Mouse (Mus musculus) gastrocnemius, adult 18-20 months (tissue): ENCODE results near the gene Olfr669. TPM values are rescaled to one million over a fixed set of nuclear protein-coding genes. Genes with fewer than 3 reads are reported as not detected.
"Not testable (repeated sequence)": the region's sequence is repeated elsewhere in the genome, so short reads cannot be mapped to it uniquely, and the experiment has no call there.

Source experiments
- DNase-seq: peaks from one replicate; pipeline ENCODE4 v3.0.0; 2021; ENCODE audit warnings: low spot score
- long read RNA-seq, 2 experiments: library from polyadenylated mRNA; stranded (forward); transcript quantifications; one replicate each; pipeline ENCODE4 v2.0.0; 2021
- total RNA-seq, 2 experiments: library from RNA; stranded (reverse); gene quantifications; 2 replicates each; pipeline ENCODE4 v1.2.3; 2021

The Olfr669 gene
- total RNA-seq, result not detected
- long read RNA-seq, experiment 1, result 0 reads
- long read RNA-seq, experiment 2, result 0 reads

DNA sequence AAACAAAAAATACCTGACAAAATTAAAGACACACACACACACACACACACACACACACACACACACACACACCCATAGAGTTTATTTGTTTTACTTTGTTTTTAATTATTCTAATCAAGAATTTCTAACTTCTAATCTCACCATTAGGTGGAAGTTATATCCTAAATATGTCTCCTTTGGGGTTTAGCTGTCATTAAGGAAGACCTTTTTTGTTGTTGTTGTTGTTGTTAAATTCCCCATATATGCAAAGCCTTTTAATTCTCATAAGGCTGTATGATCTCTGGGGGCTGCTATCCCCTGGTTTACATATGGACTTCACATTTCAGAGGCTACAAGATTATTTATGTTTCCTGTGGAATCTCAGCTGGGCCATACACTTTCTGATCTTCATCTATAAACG is at the start of gene Olfr669:
Gene Olfr669, plus strand, starts transcription at position 301 of the 400 bp plus-strand sequence.
- no peak for DNase-seq

- DNase-seq, result no peak
Measured at GRCm38 (mm10) chr7:104895852-104896251, 38.2 kb upstream of the Olfr669 start, which contains the start of gene Olfr666. TSS of gene Olfr666 (minus strand) at chr7:104895952.

- DNase-seq, result no peak
Measured at GRCm38 (mm10) chr7:104921382-104921781, 12.7 kb upstream of the Olfr669 start, which contains the start of gene Olfr667. TSS of gene Olfr667 (minus strand) at chr7:104921482.

DNA sequence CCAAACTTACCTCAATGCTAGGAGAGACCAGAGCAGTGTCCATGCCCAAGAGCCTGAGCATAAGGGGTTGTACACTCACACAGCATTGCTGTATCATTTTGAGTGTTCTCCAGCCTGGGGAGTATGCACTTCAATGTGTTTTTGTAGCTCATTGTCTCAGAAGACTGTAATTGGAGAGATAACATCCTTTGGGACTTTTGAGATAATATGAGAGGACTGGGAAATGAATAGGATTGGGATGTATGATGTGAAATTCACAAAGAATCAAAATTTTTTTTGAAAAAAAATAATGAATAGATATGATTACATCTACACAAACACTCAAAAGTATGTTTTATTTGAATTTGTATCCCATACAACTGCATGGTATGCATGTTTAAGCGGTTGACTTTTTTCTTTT is 6.1 kb upstream of the Olfr669 start, which contains the start of gene Olfr668:
Gene Olfr668, minus strand, starts transcription at position 101 of the 400 bp plus-strand sequence.
- DNase-seq, result no peak

- not testable (repeated sequence) for DNase-seq
Measured at GRCm38 (mm10) chr7:104950234-104950633, 16.2 kb downstream of the Olfr669 start.

DNA sequence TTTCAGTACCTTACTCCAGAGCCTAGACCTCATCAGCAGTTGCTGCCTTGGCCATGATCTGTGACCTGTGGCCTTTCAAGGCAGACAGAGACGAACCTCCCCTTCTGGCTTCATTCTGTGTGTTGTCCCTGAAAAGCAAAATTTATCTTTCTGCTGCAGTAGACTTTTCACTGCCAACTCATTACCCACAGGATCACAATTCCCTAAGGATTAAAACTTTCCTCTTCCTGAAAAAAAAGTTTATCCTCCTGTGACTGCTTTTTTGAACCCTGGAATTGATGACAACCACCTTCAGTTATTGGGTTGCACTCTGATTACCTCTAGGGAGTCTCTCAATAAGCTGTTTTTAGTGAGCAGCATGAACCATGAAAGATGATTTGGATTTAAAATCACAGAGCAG is 28.5 kb downstream of the Olfr669 start, which contains the start of gene Olfr670:
Gene Olfr670, minus strand, starts transcription at position 101 of the 400 bp plus-strand sequence.
- no peak for DNase-seq

- DNase-seq, result not testable (repeated sequence)
Measured at GRCm38 (mm10) chr7:104972507-104972906, 38.5 kb downstream of the Olfr669 start.

- DNase-seq, result no peak
Measured at GRCm38 (mm10) chr7:104979026-104979425, 45.0 kb downstream of the Olfr669 start, which contains the start of gene Olfr671. TSS of gene Olfr671 (minus strand) at chr7:104979126.

Other genes starting within 250 kb of the Olfr669 start
- not detected for gene Olfr661, start 247.7 kb upstream of the Olfr669 start, total RNA-seq
- gene Usp17le, start 156.8 kb upstream of the Olfr669 start, total RNA-seq, result not detected
- gene Usp17lb, start 91.6 kb upstream of the Olfr669 start, total RNA-seq, result not detected
- gene Usp17la, start 77.2 kb upstream of the Olfr669 start, total RNA-seq, result not detected
- not detected for gene Olfr665, start 56.2 kb upstream of the Olfr669 start, total RNA-seq
- not detected for gene Olfr666, start 38.3 kb upstream of the Olfr669 start, total RNA-seq
- not detected for gene Olfr667, start 12.8 kb upstream of the Olfr669 start, total RNA-seq
- not detected for gene Olfr668, start 6.2 kb upstream of the Olfr669 start, total RNA-seq
- not detected for gene Olfr670, start 28.4 kb downstream of the Olfr669 start, total RNA-seq
- gene Olfr671, start 44.9 kb downstream of the Olfr669 start, total RNA-seq, result not detected
- gene Olfr672, start 67.8 kb downstream of the Olfr669 start, total RNA-seq, result not detected
- gene Olfr675, start 94.2 kb downstream of the Olfr669 start, total RNA-seq, result not detected
- not detected for gene Olfr676, start 98.5 kb downstream of the Olfr669 start, total RNA-seq
- not detected for gene Olfr677, start 117.1 kb downstream of the Olfr669 start, total RNA-seq
- gene Olfr678, start 130.2 kb downstream of the Olfr669 start, total RNA-seq, result not detected
- gene Olfr679, start 147.0 kb downstream of the Olfr669 start, total RNA-seq, result not detected
- gene Olfr680-ps1, start 158.6 kb downstream of the Olfr669 start, total RNA-seq, result not detected
- gene Olfr681, start 182.6 kb downstream of the Olfr669 start, total RNA-seq, result not detected
- gene Olfr683, start 212.8 kb downstream of the Olfr669 start, total RNA-seq, result not detected
- not detected for gene Olfr684, start 229.4 kb downstream of the Olfr669 start, total RNA-seq